Mouse (Mus musculus) liver, adult 2 months (tissue): ENCODE data around the gene Ost4.

Experiments used
- CTCF ChIP-seq: fragments of 200-500 bp; IDR thresholded peaks from 2 replicates; pipeline ENCODE4 v1.5.1; 2011; ENCODE audit warnings: low read depth, low read length, control low read depth
- POLR2A ChIP-seq: fragments of 200-500 bp; IDR thresholded peaks from 2 replicates; pipeline ENCODE4 v1.6.1; 2011; ENCODE audit warnings: low read length, control low read depth; ENCODE audit not compliant: insufficient read depth; ENCODE audit errors: extremely low read depth

DNA sequence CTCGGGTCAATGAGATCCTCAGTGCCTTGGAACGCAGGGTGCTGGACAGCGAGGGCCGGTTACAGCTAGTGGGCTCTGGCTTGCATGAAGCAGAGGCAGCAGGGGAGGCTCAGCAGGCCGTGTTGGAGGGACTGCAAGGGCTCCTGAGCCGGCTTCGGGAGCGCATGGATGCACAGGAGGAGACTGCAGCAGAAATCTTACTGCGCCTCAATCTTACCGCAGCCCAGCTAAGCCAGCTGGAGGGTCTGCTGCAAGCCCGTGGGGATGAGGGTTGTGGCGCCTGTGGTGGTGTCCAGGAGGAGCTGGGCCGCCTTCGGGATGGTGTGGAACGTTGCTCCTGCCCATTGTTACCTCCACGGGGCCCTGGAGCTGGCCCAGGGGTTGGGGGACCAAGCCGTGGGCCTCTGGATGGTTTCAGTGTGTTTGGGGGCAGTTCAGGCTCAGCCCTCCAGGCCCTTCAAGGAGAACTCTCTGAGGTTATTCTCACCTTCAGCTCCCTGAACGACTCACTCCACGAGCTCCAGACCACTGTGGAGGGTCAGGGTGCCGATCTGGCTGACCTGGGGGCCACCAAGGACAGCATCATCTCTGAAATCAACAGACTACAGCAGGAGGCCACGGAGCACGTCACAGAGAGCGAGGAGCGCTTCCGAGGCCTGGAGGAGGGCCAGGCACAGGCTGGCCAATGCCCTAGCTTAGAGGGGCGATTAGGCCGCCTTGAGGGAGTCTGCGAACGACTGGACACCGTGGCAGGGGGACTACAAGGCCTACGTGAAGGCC, 10.5 kb upstream of the Ost4 start:
- TF ChIP-seq CTCF: no peak
- TF ChIP-seq POLR2A: no peak
